Mouse (Mus musculus) erythroblast, embryonic 14.5 days (primary cell): ENCODE data around the gene Gm7579.
"Not testable (repeated sequence)": the region's sequence is repeated elsewhere in the genome, so short reads cannot be mapped to it uniquely, and the experiment has no call there.

Source experiments
- GATA1 ChIP-seq: IDR thresholded peaks from 2 replicates; pipeline ENCODE4 v1.6.1; 2012; ENCODE audit warnings: low read length, inconsistent platforms, mixed read lengths
- TAL1 ChIP-seq: IDR thresholded peaks from 3 replicates; pipeline ENCODE4 v1.6.1; 2012; ENCODE audit warnings: low read length, inconsistent platforms, mixed read lengths

DNA sequence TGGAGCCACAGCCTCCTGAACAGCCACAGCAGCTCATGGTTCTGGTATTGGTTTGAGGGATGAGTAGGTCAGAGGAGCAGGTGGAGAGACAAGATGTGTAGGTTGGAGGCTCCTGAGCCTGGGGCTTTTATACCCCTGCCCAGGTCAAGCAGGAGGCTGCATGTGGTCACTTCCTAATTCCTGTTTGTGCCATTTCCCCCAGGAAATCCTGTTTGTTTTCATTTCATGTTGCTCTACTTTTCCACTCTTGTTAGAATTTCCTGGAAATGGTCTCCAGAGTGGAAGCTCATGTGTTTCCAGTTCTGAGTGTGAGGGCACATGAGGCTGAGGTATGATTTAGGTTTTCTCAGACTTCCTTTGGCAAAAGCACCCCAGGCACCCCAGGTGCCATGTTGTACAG is 35.8 kb upstream of the Gm7579 start, which contains the start of gene Krtap5-2:
- TF ChIP-seq GATA1, TAL1: not testable (repeated sequence)
